Mouse (Mus musculus) midbrain, embryonic 12.5 days (tissue): ENCODE measurements around the gene Hist1h2bk. TPM values are rescaled to one million over a fixed set of nuclear protein-coding genes. Genes with fewer than 3 reads are reported as not detected.

Experiments
- microRNA-seq: library from miRNA; unstranded; fragments of <30 nt; microRNA quantifications from one replicate; pipeline ENCODE4, GENCODE M21; 2017
- polyA plus RNA-seq: library from polyadenylated mRNA; unstranded; fragments of >200 nt; fragmentation: Nextera tagmentation; extraction: Ambion mirVana; gene quantifications from 2 replicates; pipeline ENCODE4 v1.2.1, GENCODE M21; 2016

The Hist1h2bk gene
- polyA plus RNA-seq, 1 experiment from 2014 or later, result 8.1 TPM

Small RNA genes lying within 50 kb of the gene (microRNA-seq; reads per million reads assigned to microRNA genes)
- gene Gm26300, result not detected
- not detected for gene Gm44390
- gene Gm44486, result not detected

Other genes with a start within 250 kb of the Hist1h2bk start
- gene Hist1h2an, start 248.7 kb upstream of the Hist1h2bk start, polyA plus RNA-seq, result 6.1 and 12.2 TPM in 2 replicates
- 1.9 and 2.4 TPM in 2 replicates for gene Hist1h2bp, start 248.4 kb upstream of the Hist1h2bk start, polyA plus RNA-seq
- gene Hist1h2bq, start 225.7 kb upstream of the Hist1h2bk start, polyA plus RNA-seq, result 18.5 and 23.3 TPM in 2 replicates
- gene Hist1h2ao, start 225.4 kb upstream of the Hist1h2bk start, polyA plus RNA-seq, result not detected in 2 replicates
- gene Hist1h4m, start 224.1 kb upstream of the Hist1h2bk start, polyA plus RNA-seq, result not detected in 2 replicates
- 11.5 and 17.5 TPM in 2 replicates for gene Hist1h4n, start 203.7 kb upstream of the Hist1h2bk start, polyA plus RNA-seq
- gene Hist1h2ap, start 202.4 kb upstream of the Hist1h2bk start, polyA plus RNA-seq, result 4,827 and 5,103 TPM in 2 replicates
- 17.6 and 23.0 TPM in 2 replicates for gene Hist1h2br, start 202.1 kb upstream of the Hist1h2bk start, polyA plus RNA-seq
- gene Zfp184, start 90.8 kb upstream of the Hist1h2bk start, polyA plus RNA-seq, result 22.3 and 24.2 TPM in 2 replicates
- gene Pom121l2, start 54.7 kb upstream of the Hist1h2bk start, polyA plus RNA-seq, result not detected in 2 replicates
- gene Prss16, start 26.1 kb upstream of the Hist1h2bk start, polyA plus RNA-seq, result 0.30 TPM in 1 of 2 replicates, not detected in the other
- 10.1 and 11.3 TPM in 2 replicates for gene Hist1h2ah, start 302 bp upstream of the Hist1h2bk start, polyA plus RNA-seq
- gene Hist1h4i, start 5.5 kb downstream of the Hist1h2bk start, polyA plus RNA-seq, result 34.4 and 38.6 TPM in 2 replicates
- gene Hist1h2ag, start 7.1 kb downstream of the Hist1h2bk start, polyA plus RNA-seq, result 62.2 and 69.7 TPM in 2 replicates
- 13.1 and 15.4 TPM in 2 replicates for gene Hist1h2bj, start 7.3 kb downstream of the Hist1h2bk start, polyA plus RNA-seq
- not detected in 2 replicates for gene Vmn1r188, start 48.6 kb downstream of the Hist1h2bk start, polyA plus RNA-seq
- gene Vmn1r189, start 70.0 kb downstream of the Hist1h2bk start, polyA plus RNA-seq, result not detected in 2 replicates
- gene Vmn1r191, start 148.1 kb downstream of the Hist1h2bk start, polyA plus RNA-seq, result not detected in 2 replicates
- gene Vmn1r192, start 155.3 kb downstream of the Hist1h2bk start, polyA plus RNA-seq, result not detected in 2 replicates
- gene Vmn1r193, start 187.3 kb downstream of the Hist1h2bk start, polyA plus RNA-seq, result not detected in 2 replicates
- not detected in 2 replicates for gene Vmn1r194, start 208.3 kb downstream of the Hist1h2bk start, polyA plus RNA-seq
- gene Vmn1r195, start 234.7 kb downstream of the Hist1h2bk start, polyA plus RNA-seq, result not detected in 2 replicates